Mouse (Mus musculus) thymus, adult 2 months (tissue): ENCODE results near the gene Atp4b. TPM values are rescaled to one million over a fixed set of nuclear protein-coding genes. Genes with fewer than 3 reads are reported as not detected.

Experiments
- DNase-seq: peaks from one replicate; pipeline ENCODE4 v3.0.0; 2021
- H3K27ac ChIP-seq: fragments of 200-500 bp; 2 replicates; pipeline ENCODE4 v1.5.1; 2012; ENCODE audit warnings: low read length, control low read depth; ENCODE audit not compliant: control insufficient read depth, insufficient read depth
- H3K27me3 ChIP-seq: fragments of 200-500 bp; 2 replicates; pipeline ENCODE4 v1.6.1; 2012; ENCODE audit warnings: mild to moderate bottlenecking, low read length, moderate library complexity, mixed read lengths; ENCODE audit not compliant: control insufficient read depth, insufficient read depth
- H3K36me3 ChIP-seq: fragments of 200-500 bp; 2 replicates; pipeline ENCODE4 v1.6.1; 2012; ENCODE audit warnings: mild to moderate bottlenecking, low read length, moderate library complexity; ENCODE audit not compliant: control insufficient read depth, insufficient read depth
- H3K4me1 ChIP-seq: fragments of 200-500 bp; replicated peaks from 2 replicates; pipeline ENCODE4 v1.6.1; 2012; ENCODE audit warnings: low read length; ENCODE audit not compliant: control insufficient read depth, insufficient read depth
- H3K4me3 ChIP-seq: fragments of 200-500 bp; 2 replicates; pipeline ENCODE4 v1.5.1; 2012; ENCODE audit warnings: mild to moderate bottlenecking, low read length, control low read depth, moderate library complexity; ENCODE audit not compliant: control insufficient read depth, insufficient read depth
- CTCF ChIP-seq: fragments of 200-500 bp; IDR thresholded peaks from 2 replicates; pipeline ENCODE4 v1.5.1; 2012; ENCODE audit warnings: mild to moderate bottlenecking, control low read depth, low read length, moderate library complexity, borderline replicate concordance; ENCODE audit not compliant: control insufficient read depth, poor library complexity, insufficient read depth; ENCODE audit errors: extremely low read depth
- POLR2A ChIP-seq: fragments of 200-500 bp; IDR thresholded peaks from 2 replicates; pipeline ENCODE4 v1.6.1; 2012; ENCODE audit warnings: mild to moderate bottlenecking, low read length, control low read depth, moderate library complexity; ENCODE audit not compliant: control insufficient read depth, poor library complexity, insufficient read depth; ENCODE audit errors: extremely low read depth
- WGBS: fragments of 180-500 bp; shearing (Covaris S2); methylation state at CpG from one replicate; pipeline ENCODE4 v1.1.7; 2018; 5-methylcytosine and 5-hydroxymethylcytosine counted together
- polyA plus RNA-seq: library from polyadenylated mRNA; depleted of rRNA; stranded (reverse); fragments of >200 nt; gene quantifications from 2 replicates; pipeline ENCODE4 v1.2.3, GENCODE M21; 2012

Atp4b gene
- polyA plus RNA-seq, 1 experiment: 0.65 TPM

DNA sequence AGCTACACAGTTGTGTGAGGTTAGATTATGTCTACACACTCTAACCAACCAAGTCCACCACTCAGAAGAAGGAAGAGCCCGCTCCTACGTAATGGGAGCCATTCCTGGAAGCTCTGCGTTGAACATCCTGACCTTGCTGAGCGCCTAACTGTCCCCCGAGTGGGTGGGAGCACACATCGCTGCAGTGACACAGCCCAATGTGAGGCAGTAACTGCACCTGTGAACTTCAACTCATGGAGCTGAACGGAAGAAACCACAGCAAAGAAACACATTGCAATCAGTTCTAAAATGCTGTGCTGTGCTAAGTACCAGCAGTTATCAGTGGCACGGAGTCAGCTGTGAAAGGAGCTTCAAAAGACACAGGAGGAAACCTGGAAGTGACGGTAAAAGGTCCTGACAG, 31.5 kb upstream of the Atp4b start:
- Histone ChIP-seq H3K27ac (peak overlapping the region; percentile 88), H3K27me3 (no peaks in the 10 kb centered on the region)
- 4% methylated on average over 9 of the region's 9 CpGs for WGBS

DNA sequence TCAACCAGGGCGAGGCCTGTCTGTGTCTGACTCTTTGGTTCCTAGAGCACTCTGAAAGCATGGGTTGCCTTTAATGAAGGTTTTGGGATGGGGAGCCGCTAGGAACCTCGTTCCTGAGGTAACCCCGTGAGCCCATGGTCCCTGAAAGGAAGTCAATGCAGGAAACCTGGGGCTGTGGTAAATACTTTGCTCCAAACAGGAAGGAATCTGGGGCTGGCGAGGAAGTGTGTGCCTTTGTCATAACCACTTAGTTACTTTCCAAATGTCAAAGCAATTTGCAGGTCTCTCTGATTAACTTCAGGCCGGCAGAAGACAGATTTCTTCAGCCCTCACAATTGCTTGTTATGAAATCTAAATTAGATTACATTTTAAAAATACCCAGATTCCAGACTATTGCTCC, 30.7 kb upstream of the Atp4b start:
- H3K27ac ChIP-seq: no peak overlapping the region
- no peak for DNase-seq

More for the DNA sequence above, 31.5 kb upstream of the Atp4b start:
- peaks cover 42% of the 10 kb centered on the region for H3K4me1 ChIP-seq
- H3K4me3 ChIP-seq: no peak overlapping the region
- no peaks in the 10 kb centered on the region for H3K36me3 ChIP-seq
- peak; percentile 73 for DNase-seq
- TF ChIP-seq POLR2A (no peak), CTCF (no peak)

DNA sequence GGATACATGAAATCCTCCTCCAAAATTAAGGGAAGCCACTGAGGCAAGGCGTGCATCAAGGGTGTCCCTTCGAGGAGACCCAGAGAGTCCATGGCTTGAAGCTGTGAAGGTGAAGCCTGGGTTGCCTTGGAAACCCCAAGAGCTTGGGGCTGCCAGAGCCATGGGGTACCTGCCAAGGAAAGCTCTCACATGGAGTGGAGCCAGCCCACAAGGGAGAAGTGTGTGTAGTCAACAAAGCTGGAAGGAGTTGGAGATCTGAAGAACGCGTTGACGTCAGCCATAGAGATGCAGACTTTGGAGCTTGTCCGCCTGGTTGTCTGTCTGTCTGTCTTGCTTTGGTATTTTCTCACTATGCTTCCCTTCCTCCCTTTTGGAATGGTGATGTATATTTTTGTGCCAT, 24.3 kb upstream of the Atp4b start:
- Histone ChIP-seq H3K27ac (no peak overlapping the region), H3K4me1 (no peaks in the 10 kb centered on the region), H3K27me3 (no peaks in the 10 kb centered on the region), H3K4me3 (no peak overlapping the region), H3K36me3 (no peaks in the 10 kb centered on the region)
- WGBS: 94% methylated on average over 6 of the region's 6 CpGs
- TF ChIP-seq CTCF: no peak
- no peak for TF ChIP-seq POLR2A
- DNase-seq: no peak

More for the DNA sequence above, 30.7 kb upstream of the Atp4b start:
- Histone ChIP-seq H3K4me1 (peaks cover 37% of the 10 kb centered on the region), H3K4me3 (no peak overlapping the region), H3K27me3 (no peaks in the 10 kb centered on the region), H3K36me3 (no peaks in the 10 kb centered on the region)
- 21% methylated on average over 6 of the region's 6 CpGs for WGBS
- TF ChIP-seq POLR2A (no peak), CTCF (no peak)

DNA sequence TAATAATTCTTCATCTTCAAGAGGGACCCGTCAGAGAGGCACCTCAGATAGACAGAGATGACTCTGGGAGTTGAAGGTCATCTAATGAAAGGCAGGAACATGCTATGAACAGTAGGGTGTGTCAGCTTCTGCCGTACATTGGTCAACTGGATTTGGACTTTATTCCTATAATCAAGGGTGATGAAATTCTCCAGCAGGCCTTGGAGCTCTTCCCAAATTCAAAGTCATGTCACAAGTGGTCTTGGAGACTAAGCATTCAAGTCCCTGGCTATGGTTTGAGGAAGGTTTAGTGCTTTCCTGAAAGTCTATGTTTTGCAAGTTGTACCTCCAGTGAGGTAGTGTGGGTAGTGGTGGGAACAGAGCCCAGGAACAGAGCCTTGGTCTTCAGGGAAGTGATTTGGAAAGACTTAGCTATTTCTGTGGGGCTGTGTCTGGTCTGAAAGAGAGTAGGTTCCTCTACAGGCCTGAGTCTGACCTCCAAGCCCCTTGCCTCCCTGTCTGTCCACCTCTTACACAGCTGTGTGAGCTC, 22.6 kb upstream of the Atp4b start:
- 90% methylated on average over 2 of the region's 2 CpGs for WGBS
- DNase-seq: no peak
- no peak overlapping the region for H3K27ac ChIP-seq
- no peaks in the 10 kb centered on the region for H3K27me3 ChIP-seq
- no peak overlapping the region for H3K4me3 ChIP-seq
- H3K36me3 ChIP-seq: no peaks in the 10 kb centered on the region
- H3K4me1 ChIP-seq: no peaks in the 10 kb centered on the region
- TF ChIP-seq CTCF: no peak
- TF ChIP-seq POLR2A: no peak

DNA sequence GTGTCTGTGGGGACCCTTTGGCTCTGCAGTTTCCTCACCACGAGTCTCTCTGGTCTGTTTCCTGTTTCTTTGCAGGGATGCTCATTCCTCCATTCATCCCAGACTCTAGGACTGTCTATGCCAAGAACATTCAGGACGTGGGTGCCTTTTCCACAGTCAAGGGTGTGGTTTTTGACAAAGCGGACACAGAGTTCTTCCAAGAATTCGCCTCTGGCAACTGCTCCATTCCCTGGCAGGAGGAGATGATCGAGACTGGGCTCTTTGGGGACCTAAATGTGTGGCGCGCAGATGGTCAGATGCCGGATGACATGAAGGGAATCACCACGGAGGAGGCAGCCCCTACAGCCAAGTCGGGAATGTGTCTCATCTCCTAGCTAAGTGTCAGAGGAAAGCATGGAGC, 19.3 kb upstream of the Atp4b start:
- WGBS: 77% methylated on average over 10 of the region's 10 CpGs
- no peak for DNase-seq
- H3K27ac ChIP-seq: no peak overlapping the region
- TF ChIP-seq CTCF: no peak
- no peak for TF ChIP-seq POLR2A
- H3K27me3 ChIP-seq: no peaks in the 10 kb centered on the region
- no peak overlapping the region for H3K4me3 ChIP-seq
- H3K4me1 ChIP-seq: no peaks in the 10 kb centered on the region
- no peaks in the 10 kb centered on the region for H3K36me3 ChIP-seq

DNA sequence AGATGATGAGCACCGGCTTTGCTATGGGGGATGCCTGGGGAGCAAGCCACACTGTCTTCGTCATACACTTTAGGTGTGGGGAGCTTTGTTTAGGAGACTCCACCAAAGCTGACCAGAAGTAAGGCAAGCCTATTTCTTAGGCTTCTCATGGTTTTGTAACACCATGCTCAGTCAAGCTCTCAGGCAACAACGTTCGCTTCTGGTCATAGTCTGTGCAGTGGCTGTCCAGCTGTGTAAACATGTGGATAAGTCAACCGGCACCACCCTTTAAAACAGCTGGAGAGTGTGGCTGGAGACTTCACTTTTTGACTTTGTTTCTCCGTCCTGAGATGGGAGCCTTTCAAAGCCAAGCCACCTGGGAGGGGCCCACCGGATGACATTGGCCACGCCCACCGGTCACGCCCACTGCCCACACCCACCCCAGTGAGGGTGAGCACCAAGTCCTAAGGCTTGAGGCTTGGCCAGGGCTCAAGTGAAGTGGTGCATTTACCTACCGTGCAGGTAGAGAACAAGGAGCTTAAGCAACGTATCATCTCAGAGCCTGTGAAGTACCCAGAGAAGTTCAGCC, 17.3 kb upstream of the Atp4b start:
- Histone ChIP-seq H3K4me3 (no peak overlapping the region), H3K36me3 (no peaks in the 10 kb centered on the region), H3K27ac (no peak overlapping the region), H3K4me1 (no peaks in the 10 kb centered on the region), H3K27me3 (no peaks in the 10 kb centered on the region)
- peak; percentile 45 for DNase-seq
- TF ChIP-seq CTCF (no peak), POLR2A (no peak)
- 63% methylated on average over 12 of the region's 12 CpGs for WGBS
